Mouse (Mus musculus): ENCODE data around the gene Ahcyl2. TPM values are rescaled to one million over a fixed set of nuclear protein-coding genes. Genes with fewer than 3 reads are reported as not detected.
A peak's percentile ranks its signal among the peaks of the same experiment; 100 is the strongest.
"Not testable (repeated sequence)": the region's sequence is repeated elsewhere in the genome, so short reads cannot be mapped to it uniquely, and the experiment has no call there.

Gene Ahcyl2
- polyA plus RNA-seq, 1 experiment from 2014 or later: 7.8 TPM

DNA sequence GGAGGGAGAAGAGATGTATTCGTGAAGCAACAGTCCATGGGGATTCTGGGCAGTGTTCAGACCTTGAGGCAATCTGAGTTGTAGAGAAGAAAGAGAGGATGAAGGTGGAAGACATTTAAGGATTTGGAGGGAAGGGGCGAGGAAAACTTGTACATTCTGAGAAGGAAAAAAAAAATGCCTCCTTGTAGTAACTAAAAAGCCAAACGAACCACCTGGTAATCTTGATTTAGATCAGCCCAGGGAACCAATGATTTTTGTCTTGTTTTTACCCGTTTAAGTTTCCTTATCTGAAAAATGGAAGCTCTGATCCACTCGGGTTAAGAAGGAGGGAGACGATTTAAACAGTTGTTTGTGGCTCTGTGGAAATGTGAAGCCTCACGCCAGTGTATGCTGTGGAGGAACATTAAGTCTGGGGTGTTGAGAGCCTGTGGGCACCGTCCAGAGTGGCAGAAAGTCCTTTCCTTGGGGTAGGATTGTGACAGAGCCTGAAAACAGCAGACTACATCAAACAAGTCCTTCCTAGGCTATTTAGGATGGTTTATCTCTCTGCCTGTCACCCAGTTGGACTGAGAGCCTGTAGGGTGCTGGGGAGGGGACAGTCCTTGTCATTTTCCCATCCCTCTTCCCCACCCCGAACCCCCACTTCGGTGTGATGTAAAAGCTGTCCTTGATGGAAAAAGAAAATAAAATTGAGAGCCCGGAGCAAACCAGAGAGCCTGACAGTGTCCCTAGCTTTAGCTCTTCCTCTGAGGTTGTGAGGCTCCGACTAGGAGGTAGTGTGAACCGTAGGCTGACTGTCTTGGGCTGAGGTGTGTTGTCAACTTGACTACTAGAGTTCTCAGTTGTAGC is 31.0 kb upstream of the Ahcyl2 start:
- no peak for ATAC-seq (replicated peaks; ENCODE audit: extremely low read depth, insufficient read depth, low FRiP score)
- H3K9me3 ChIP-seq (replicated peaks; ENCODE audit: control insufficient read depth, low read length): no peaks in the 10 kb centered on the region
- H3K9ac ChIP-seq (ENCODE audit: low read length): peak overlapping the region; percentile 97
- peak overlapping the region; percentile 97 for H3K27ac ChIP-seq (ENCODE audit: low read length)
- peak overlapping the region; percentile 97 for H3K4me3 ChIP-seq (ENCODE audit: low read length)
- 8% methylated on average over 13 of the region's 13 CpGs for WGBS
- peaks cover 15% of the 10 kb centered on the region for H3K4me1 ChIP-seq (ENCODE audit: control insufficient read depth, insufficient read depth, low read length)
- H3K27me3 ChIP-seq (ENCODE audit: control insufficient read depth, insufficient read depth, low read length): no peaks in the 10 kb centered on the region
- H3K36me3 ChIP-seq (ENCODE audit: control insufficient read depth, insufficient read depth): no peaks in the 10 kb centered on the region
- H3K4me2 ChIP-seq (ENCODE audit: low read depth, low read length): peak overlapping the region; percentile 86

GRCm38 (mm10) chr6:29751466-29752152 is 16.2 kb upstream of the Ahcyl2 start:
- Histone ChIP-seq H3K4me1 (ENCODE audit: control insufficient read depth, insufficient read depth, low read length) (no peaks in the 10 kb centered on the region), H3K27ac (ENCODE audit: low read length) (no peak overlapping the region), H3K27me3 (ENCODE audit: control insufficient read depth, insufficient read depth, low read length) (no peaks in the 10 kb centered on the region), H3K9me3 (replicated peaks; ENCODE audit: control insufficient read depth, low read length) (peaks cover 7% of the 10 kb centered on the region; the same call in 1 of the 2 replicates), H3K4me3 (ENCODE audit: low read length) (no peak overlapping the region), H3K9ac (ENCODE audit: low read length) (no peak overlapping the region), H3K36me3 (ENCODE audit: control insufficient read depth, insufficient read depth) (peaks cover 8% of the 10 kb centered on the region), H3K4me2 (ENCODE audit: low read depth, low read length) (no peak overlapping the region)
- no peak for ATAC-seq (replicated peaks; ENCODE audit: extremely low read depth, insufficient read depth, low FRiP score)
- 90% methylated on average over 3 of the region's 3 CpGs for WGBS

DNA sequence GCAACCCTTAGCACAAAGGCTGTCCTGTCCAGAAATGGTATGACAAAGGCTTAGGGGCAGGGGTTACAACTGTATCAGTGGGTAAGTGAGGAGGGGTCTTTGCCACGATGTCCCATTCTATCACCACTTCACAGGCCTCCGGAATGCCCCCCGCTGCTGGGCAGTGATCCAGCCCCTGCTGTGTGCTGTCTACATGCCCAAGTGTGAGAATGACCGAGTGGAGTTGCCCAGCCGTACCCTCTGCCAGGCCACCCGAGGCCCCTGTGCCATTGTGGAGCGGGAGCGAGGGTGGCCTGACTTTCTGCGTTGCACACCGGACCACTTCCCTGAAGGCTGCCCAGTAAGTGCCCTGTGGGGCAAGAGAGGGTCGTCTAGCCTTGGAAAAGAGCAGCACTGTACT is 14.5 kb upstream of the Ahcyl2 start:
- no peak overlapping the region for H3K4me2 ChIP-seq (ENCODE audit: low read depth, low read length)
- H3K36me3 ChIP-seq (ENCODE audit: control insufficient read depth, insufficient read depth): peaks cover 18% of the 10 kb centered on the region
- H3K27me3 ChIP-seq (ENCODE audit: control insufficient read depth, insufficient read depth, low read length): no peaks in the 10 kb centered on the region
- ATAC-seq (replicated peaks; ENCODE audit: extremely low read depth, insufficient read depth, low FRiP score): no peak
- peaks cover 4% of the 10 kb centered on the region; the same call in 1 of the 2 replicates for H3K9me3 ChIP-seq (replicated peaks; ENCODE audit: control insufficient read depth, low read length)
- no peak overlapping the region for H3K27ac ChIP-seq (ENCODE audit: low read length)
- H3K9ac ChIP-seq (ENCODE audit: low read length): no peak overlapping the region
- no peak overlapping the region for H3K4me3 ChIP-seq (ENCODE audit: low read length)
- WGBS: 79% methylated on average over 11 of the region's 11 CpGs
- no peaks in the 10 kb centered on the region for H3K4me1 ChIP-seq (ENCODE audit: control insufficient read depth, insufficient read depth, low read length)

DNA sequence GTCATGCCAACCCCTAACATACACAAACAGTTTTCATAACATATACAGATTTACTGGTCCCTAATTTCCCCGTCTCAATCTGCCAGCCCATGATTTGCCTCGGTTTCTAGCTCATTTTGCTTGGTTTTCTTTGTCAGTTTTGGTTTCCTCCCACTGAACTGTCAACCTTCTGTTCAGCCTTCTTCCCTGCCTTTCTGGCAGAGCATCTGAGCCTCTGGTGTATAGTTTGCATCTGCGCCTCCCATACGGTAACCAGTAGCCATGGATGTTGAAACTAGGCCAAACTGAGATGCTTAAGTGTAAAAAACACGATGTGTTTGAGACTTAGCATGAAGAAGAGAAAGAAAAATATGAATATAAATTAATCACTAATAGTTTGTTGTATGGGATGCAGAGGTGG is 11.8 kb upstream of the Ahcyl2 start:
- no peaks in the 10 kb centered on the region for H3K9me3 ChIP-seq (replicated peaks; ENCODE audit: control insufficient read depth, low read length)
- no peak overlapping the region for H3K27ac ChIP-seq (ENCODE audit: low read length)
- H3K27me3 ChIP-seq (ENCODE audit: control insufficient read depth, insufficient read depth, low read length): no peaks in the 10 kb centered on the region
- H3K4me3 ChIP-seq (ENCODE audit: low read length): no peak overlapping the region
- H3K36me3 ChIP-seq (ENCODE audit: control insufficient read depth, insufficient read depth): peaks cover 28% of the 10 kb centered on the region
- 86% methylated on average over 5 of the region's 5 CpGs for WGBS
- no peaks in the 10 kb centered on the region for H3K4me1 ChIP-seq (ENCODE audit: control insufficient read depth, insufficient read depth, low read length)
- H3K4me2 ChIP-seq (ENCODE audit: low read depth, low read length): no peak overlapping the region
- ATAC-seq (replicated peaks; ENCODE audit: extremely low read depth, insufficient read depth, low FRiP score): no peak
- H3K9ac ChIP-seq (ENCODE audit: low read length): no peak overlapping the region

GRCm38 (mm10) chr6:29756476-29756875 is 11.3 kb upstream of the Ahcyl2 start:
- ATAC-seq (replicated peaks; ENCODE audit: extremely low read depth, insufficient read depth, low FRiP score): no peak
- H3K27ac ChIP-seq (ENCODE audit: low read length): no peak overlapping the region
- no peaks in the 10 kb centered on the region for H3K4me1 ChIP-seq (ENCODE audit: control insufficient read depth, insufficient read depth, low read length)
- H3K9ac ChIP-seq (ENCODE audit: low read length): no peak overlapping the region
- H3K36me3 ChIP-seq (ENCODE audit: control insufficient read depth, insufficient read depth): peaks cover 28% of the 10 kb centered on the region
- H3K27me3 ChIP-seq (ENCODE audit: control insufficient read depth, insufficient read depth, low read length): no peaks in the 10 kb centered on the region
- H3K4me2 ChIP-seq (ENCODE audit: low read depth, low read length): no peak overlapping the region
- H3K4me3 ChIP-seq (ENCODE audit: low read length): no peak overlapping the region
- WGBS: 88% methylated on average over 4 of the region's 4 CpGs
- no peaks in the 10 kb centered on the region for H3K9me3 ChIP-seq (replicated peaks; ENCODE audit: control insufficient read depth, low read length)

GRCm38 (mm10) chr6:29758417-29758816 is 9.4 kb upstream of the Ahcyl2 start:
- Histone ChIP-seq H3K36me3 (ENCODE audit: control insufficient read depth, insufficient read depth) (peaks cover 30% of the 10 kb centered on the region), H3K4me1 (ENCODE audit: control insufficient read depth, insufficient read depth, low read length) (no peaks in the 10 kb centered on the region), H3K9me3 (replicated peaks; ENCODE audit: control insufficient read depth, low read length) (no peaks in the 10 kb centered on the region), H3K27me3 (ENCODE audit: control insufficient read depth, insufficient read depth, low read length) (no peaks in the 10 kb centered on the region), H3K4me3 (ENCODE audit: low read length) (no peak overlapping the region), H3K9ac (ENCODE audit: low read length) (no peak overlapping the region), H3K4me2 (ENCODE audit: low read depth, low read length) (no peak overlapping the region), H3K27ac (ENCODE audit: low read length) (no peak overlapping the region)
- no peak for ATAC-seq (replicated peaks; ENCODE audit: extremely low read depth, insufficient read depth, low FRiP score)
- WGBS: 30% methylated on average over 4 of the region's 4 CpGs

GRCm38 (mm10) chr6:29759012-29759679 is 8.7 kb upstream of the Ahcyl2 start:
- ATAC-seq (replicated peaks; ENCODE audit: extremely low read depth, insufficient read depth, low FRiP score): no peak
- Histone ChIP-seq H3K9me3 (replicated peaks; ENCODE audit: control insufficient read depth, low read length) (no peaks in the 10 kb centered on the region), H3K27ac (ENCODE audit: low read length) (no peak overlapping the region), H3K27me3 (ENCODE audit: control insufficient read depth, insufficient read depth, low read length) (no peaks in the 10 kb centered on the region), H3K4me2 (ENCODE audit: low read depth, low read length) (no peak overlapping the region), H3K4me3 (ENCODE audit: low read length) (no peak overlapping the region), H3K9ac (ENCODE audit: low read length) (no peak overlapping the region), H3K36me3 (ENCODE audit: control insufficient read depth, insufficient read depth) (peaks cover 30% of the 10 kb centered on the region), H3K4me1 (ENCODE audit: control insufficient read depth, insufficient read depth, low read length) (no peaks in the 10 kb centered on the region)
- WGBS: 83% methylated on average over 13 of the region's 13 CpGs

DNA sequence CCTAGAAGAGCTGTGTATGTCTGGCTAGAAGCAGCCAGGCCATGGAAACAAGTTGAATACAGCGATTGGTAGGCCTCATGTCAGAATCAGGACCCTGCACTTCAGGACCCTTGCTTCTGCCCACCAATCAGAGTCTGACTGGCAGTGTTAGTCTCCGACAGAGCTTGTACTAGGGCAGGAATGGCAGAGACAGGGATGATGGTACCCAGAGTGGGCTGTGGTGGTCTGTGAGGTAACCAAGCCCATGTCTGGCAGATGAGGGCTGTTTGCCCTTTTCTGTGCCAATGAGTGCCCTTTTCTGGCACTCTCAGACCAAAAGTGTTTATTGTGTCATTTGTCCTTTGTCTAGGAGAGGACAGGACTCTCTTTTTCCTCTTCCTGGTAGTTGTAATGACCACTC is 7.4 kb upstream of the Ahcyl2 start:
- H3K4me1 ChIP-seq (ENCODE audit: control insufficient read depth, insufficient read depth, low read length); ATAC-seq (replicated peaks; ENCODE audit: extremely low read depth, insufficient read depth, low FRiP score); H3K4me2 ChIP-seq (ENCODE audit: low read depth, low read length); H3K9ac ChIP-seq (ENCODE audit: low read length); H3K9me3 ChIP-seq (replicated peaks; ENCODE audit: control insufficient read depth, low read length); H3K27me3 ChIP-seq (ENCODE audit: control insufficient read depth, insufficient read depth, low read length); H3K27ac ChIP-seq (ENCODE audit: low read length); H3K4me3 ChIP-seq (ENCODE audit: low read length): not testable (repeated sequence)
- peaks cover 27% of the 10 kb centered on the region for H3K36me3 ChIP-seq (ENCODE audit: control insufficient read depth, insufficient read depth)
- WGBS: 91% methylated on average over 2 of the region's 2 CpGs

DNA sequence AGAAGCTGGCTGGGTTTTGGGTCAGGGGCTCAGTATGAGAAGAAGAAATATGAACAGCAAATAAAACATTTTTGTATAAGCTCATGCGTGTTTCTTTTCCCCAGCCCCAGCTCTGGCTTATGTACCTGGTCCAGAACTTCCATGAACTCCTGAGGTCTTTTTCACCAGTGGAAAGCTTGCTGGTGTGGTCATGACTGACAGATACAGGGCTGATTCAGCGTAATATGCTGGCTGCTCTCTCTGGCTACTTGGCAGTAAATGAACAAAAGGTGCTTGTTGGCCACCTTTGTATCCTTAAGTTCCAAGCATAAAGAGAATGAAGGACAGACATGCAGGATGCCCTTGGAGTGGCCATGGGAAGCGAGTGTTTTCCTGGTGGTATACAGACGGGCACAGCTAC is 6.5 kb upstream of the Ahcyl2 start:
- no peak for ATAC-seq (replicated peaks; ENCODE audit: extremely low read depth, insufficient read depth, low FRiP score)
- 88% methylated on average over 4 of the region's 4 CpGs for WGBS
- no peak overlapping the region for H3K9ac ChIP-seq (ENCODE audit: low read length)

More for the DNA sequence above, 6.5 kb upstream of the Ahcyl2 start:
- Histone ChIP-seq H3K9me3 (replicated peaks; ENCODE audit: control insufficient read depth, low read length) (no peaks in the 10 kb centered on the region), H3K27me3 (ENCODE audit: control insufficient read depth, insufficient read depth, low read length) (no peaks in the 10 kb centered on the region), H3K27ac (ENCODE audit: low read length) (no peak overlapping the region), H3K4me3 (ENCODE audit: low read length) (no peak overlapping the region), H3K4me2 (ENCODE audit: low read depth, low read length) (no peak overlapping the region), H3K36me3 (ENCODE audit: control insufficient read depth, insufficient read depth) (peaks cover 22% of the 10 kb centered on the region), H3K4me1 (ENCODE audit: control insufficient read depth, insufficient read depth, low read length) (no peaks in the 10 kb centered on the region)

Data from heart, embryonic 16.5 days (tissue).